Mouse (Mus musculus): ENCODE measurements around the gene Suclg2. TPM values are rescaled to one million over a fixed set of nuclear protein-coding genes. Genes with fewer than 3 reads are reported as not detected.
"Not testable (repeated sequence)": the region's sequence is repeated elsewhere in the genome, so short reads cannot be mapped to it uniquely, and the experiment has no call there.

Gene Suclg2
- polyA plus RNA-seq, 1 experiment from 2014 or later: 67.7 TPM

DNA sequence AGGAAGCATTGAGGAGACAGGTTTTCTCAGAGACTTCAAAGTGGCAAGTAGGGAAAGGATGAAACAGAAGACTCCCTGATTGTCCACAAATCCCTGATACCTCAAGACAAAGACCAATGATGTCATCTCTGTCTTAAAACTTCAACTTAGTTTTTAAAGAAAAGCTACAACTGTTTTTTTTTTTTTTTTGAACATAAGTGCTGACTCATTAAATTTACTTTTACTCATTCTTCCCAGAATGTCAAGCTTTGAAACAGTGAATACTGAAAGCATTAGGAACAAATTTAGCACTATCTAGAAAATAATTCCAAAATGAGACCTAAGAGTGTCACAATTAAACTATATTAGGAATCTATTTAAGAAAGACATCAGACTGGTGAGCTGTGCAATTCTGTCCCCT lies 98.8 kb downstream of the Suclg2 start:
- no peak overlapping the region for H3K27ac ChIP-seq (ENCODE audit: low read length)
- no peaks in the 10 kb centered on the region for H3K36me3 ChIP-seq (ENCODE audit: control insufficient read depth, insufficient read depth, low read length)
- no peak for ATAC-seq (ENCODE audit: low read depth)
- no peaks in the 10 kb centered on the region for H3K27me3 ChIP-seq (ENCODE audit: control insufficient read depth, insufficient read depth, low read depth, low read length)
- no peak overlapping the region for H3K9ac ChIP-seq (ENCODE audit: low read length)
- no peak overlapping the region for H3K4me2 ChIP-seq (ENCODE audit: low read depth, low read length)
- H3K9me3 ChIP-seq (ENCODE audit: control insufficient read depth, low read length): no peaks in the 10 kb centered on the region
- H3K4me3 ChIP-seq (ENCODE audit: low read length): no peak overlapping the region
- peaks cover 2% of the 10 kb centered on the region; the same call in 1 of the 2 replicates for H3K4me1 ChIP-seq (replicated peaks; ENCODE audit: control insufficient read depth, insufficient read depth, low read length)

DNA sequence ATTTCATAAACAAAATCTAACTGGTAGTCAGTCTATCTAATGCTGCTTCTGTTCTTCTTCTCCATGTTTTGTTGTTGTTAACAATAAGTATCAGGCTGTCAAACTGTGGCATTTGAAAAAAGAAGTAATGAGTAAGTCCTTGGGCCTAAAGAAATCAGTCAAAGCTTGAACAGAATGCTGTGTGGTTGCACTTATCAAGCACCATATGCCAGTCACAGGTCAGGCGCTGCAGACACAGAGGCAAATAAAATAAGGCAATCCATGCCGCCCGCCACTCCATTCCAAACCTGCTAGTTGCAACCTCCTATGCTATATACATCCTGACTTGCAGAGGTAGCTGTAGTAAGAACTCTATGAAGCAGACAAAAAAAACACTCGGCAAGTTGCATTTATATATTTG lies 100.2 kb downstream of the Suclg2 start:
- no peak overlapping the region for H3K4me2 ChIP-seq (ENCODE audit: low read depth, low read length)
- no peak for ATAC-seq (ENCODE audit: low read depth)

DNA sequence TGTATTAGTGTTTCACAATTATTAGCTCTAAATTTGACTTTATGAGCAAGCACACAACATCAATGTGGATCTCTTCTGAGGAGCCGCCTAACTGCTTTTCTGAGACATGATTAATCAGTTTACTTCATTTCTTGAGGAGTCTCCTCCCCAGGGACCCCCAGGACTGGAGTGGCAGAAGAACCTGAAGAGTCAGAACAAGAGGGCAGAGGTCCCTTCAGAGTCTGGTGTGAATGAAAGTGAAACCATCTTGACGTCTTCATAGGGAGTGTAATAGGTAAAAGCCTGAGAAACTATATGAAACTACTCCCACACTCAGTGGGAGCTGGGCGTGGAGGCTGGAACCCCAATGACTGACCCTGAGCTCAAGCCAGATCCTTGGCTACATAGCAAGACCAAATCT lies 105.4 kb downstream of the Suclg2 start:
- Histone ChIP-seq H3K27me3 (ENCODE audit: control insufficient read depth, insufficient read depth, low read depth, low read length) (no peaks in the 10 kb centered on the region), H3K4me3 (ENCODE audit: low read length) (no peak overlapping the region), H3K4me2 (ENCODE audit: low read depth, low read length) (no peak overlapping the region), H3K27ac (ENCODE audit: low read length) (no peak overlapping the region), H3K4me1 (replicated peaks; ENCODE audit: control insufficient read depth, insufficient read depth, low read length) (no peaks in the 10 kb centered on the region), H3K36me3 (ENCODE audit: control insufficient read depth, insufficient read depth, low read length) (no peaks in the 10 kb centered on the region), H3K9me3 (ENCODE audit: control insufficient read depth, low read length) (no peaks in the 10 kb centered on the region), H3K9ac (ENCODE audit: low read length) (no peak overlapping the region)
- no peak for ATAC-seq (ENCODE audit: low read depth)
- WGBS: 65% methylated on average over 3 of the region's 3 CpGs

More for the DNA sequence above, 100.2 kb downstream of the Suclg2 start:
- Histone ChIP-seq H3K27ac (ENCODE audit: low read length) (no peak overlapping the region), H3K4me3 (ENCODE audit: low read length) (no peak overlapping the region), H3K4me1 (replicated peaks; ENCODE audit: control insufficient read depth, insufficient read depth, low read length) (peaks cover 2% of the 10 kb centered on the region; the same call in 1 of the 2 replicates), H3K36me3 (ENCODE audit: control insufficient read depth, insufficient read depth, low read length) (no peaks in the 10 kb centered on the region), H3K9me3 (ENCODE audit: control insufficient read depth, low read length) (no peaks in the 10 kb centered on the region), H3K9ac (ENCODE audit: low read length) (no peak overlapping the region), H3K27me3 (ENCODE audit: control insufficient read depth, insufficient read depth, low read depth, low read length) (no peaks in the 10 kb centered on the region)
- 79% methylated on average over 4 of the region's 4 CpGs for WGBS

DNA sequence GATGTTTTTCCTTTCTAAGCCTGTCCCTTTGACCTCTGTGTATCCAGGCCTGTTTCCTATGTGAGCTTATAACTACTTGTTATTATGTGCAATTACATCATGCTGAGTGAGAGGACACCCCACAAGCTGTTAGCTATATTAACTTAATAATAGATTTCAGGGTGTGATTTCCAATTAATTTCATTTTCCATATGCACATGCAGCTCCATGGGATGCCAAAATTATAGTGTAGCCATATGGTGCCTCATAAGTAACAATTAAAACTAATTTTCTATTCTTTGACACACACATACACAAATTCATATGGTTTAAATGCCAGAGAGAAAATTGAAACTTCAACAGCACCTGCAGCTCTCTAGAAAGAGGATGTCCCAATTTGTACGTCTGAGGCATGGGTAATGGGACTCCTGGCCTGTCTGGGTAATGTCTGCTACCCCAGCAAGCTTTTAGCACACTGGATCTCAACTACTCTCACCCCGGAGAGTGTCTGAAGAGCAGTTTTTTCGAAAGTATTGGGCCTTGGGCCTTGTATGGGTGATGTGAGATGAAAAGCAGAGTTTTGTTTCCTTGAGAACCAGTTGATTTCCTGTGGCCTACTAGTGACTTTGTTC lies 106.1 kb downstream of the Suclg2 start:
- no peak overlapping the region for H3K4me3 ChIP-seq (ENCODE audit: low read length)
- no peaks in the 10 kb centered on the region for H3K27me3 ChIP-seq (ENCODE audit: control insufficient read depth, insufficient read depth, low read depth, low read length)
- no peak overlapping the region for H3K9ac ChIP-seq (ENCODE audit: low read length)
- H3K4me1 ChIP-seq (replicated peaks; ENCODE audit: control insufficient read depth, insufficient read depth, low read length): no peaks in the 10 kb centered on the region
- 82% methylated on average over 3 of the region's 3 CpGs for WGBS
- no peaks in the 10 kb centered on the region for H3K36me3 ChIP-seq (ENCODE audit: control insufficient read depth, insufficient read depth, low read length)
- no peak overlapping the region for H3K27ac ChIP-seq (ENCODE audit: low read length)
- no peaks in the 10 kb centered on the region for H3K9me3 ChIP-seq (ENCODE audit: control insufficient read depth, low read length)
- ATAC-seq (ENCODE audit: low read depth): no peak
- H3K4me2 ChIP-seq (ENCODE audit: low read depth, low read length): no peak overlapping the region

DNA sequence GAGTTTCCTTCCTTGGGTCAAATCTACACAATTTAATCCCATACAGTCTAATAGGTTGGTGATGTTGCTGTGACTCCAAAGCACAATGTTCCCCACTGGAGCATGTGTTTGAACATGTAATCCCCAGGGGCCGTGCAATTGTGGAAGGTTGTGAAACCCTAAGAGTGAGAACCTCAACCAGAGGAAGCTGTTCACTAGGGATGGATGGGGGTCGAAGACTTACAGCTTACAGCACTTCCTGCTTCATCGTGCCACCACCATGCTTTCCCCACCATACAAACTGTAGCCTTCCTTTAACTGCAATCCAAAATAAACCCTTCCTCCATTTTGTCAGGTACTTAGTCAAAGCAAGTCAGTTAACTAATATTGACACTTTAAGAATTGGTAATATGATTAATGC lies 107.5 kb downstream of the Suclg2 start:
- H3K27ac ChIP-seq (ENCODE audit: low read length): no peak overlapping the region
- no peak for ATAC-seq (ENCODE audit: low read depth)
- no peak overlapping the region for H3K9ac ChIP-seq (ENCODE audit: low read length)
- H3K27me3 ChIP-seq (ENCODE audit: control insufficient read depth, insufficient read depth, low read depth, low read length): no peaks in the 10 kb centered on the region
- H3K4me1 ChIP-seq (replicated peaks; ENCODE audit: control insufficient read depth, insufficient read depth, low read length): no peaks in the 10 kb centered on the region
- H3K4me2 ChIP-seq (ENCODE audit: low read depth, low read length): no peak overlapping the region
- no peaks in the 10 kb centered on the region for H3K36me3 ChIP-seq (ENCODE audit: control insufficient read depth, insufficient read depth, low read length)
- 76% methylated on average over 3 of the region's 3 CpGs for WGBS
- H3K4me3 ChIP-seq (ENCODE audit: low read length): no peak overlapping the region
- H3K9me3 ChIP-seq (ENCODE audit: control insufficient read depth, low read length): no peaks in the 10 kb centered on the region

DNA sequence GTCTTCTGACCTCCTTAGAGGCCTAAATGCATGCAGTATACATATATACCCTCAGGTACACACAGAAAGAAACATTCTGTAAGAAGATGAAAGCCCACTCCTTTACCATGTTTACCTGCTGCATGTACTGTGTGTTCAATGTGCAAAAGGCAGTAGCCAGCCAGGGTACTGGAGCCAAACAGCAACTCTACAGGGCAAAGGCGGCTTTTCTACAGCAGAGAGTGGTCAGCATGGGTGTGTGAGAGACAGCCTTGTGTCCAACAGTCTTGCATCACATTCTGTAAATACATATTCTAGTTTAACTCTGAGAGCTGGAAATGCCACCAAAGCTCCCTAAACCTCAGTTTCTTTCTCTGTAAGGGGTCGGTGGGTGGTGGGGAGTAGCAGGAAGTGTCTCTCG lies 110.5 kb downstream of the Suclg2 start:
- Histone ChIP-seq H3K9me3 (ENCODE audit: control insufficient read depth, low read length) (no peaks in the 10 kb centered on the region), H3K27me3 (ENCODE audit: control insufficient read depth, insufficient read depth, low read depth, low read length) (no peaks in the 10 kb centered on the region), H3K4me3 (ENCODE audit: low read length) (no peak overlapping the region), H3K4me1 (replicated peaks; ENCODE audit: control insufficient read depth, insufficient read depth, low read length) (no peaks in the 10 kb centered on the region), H3K27ac (ENCODE audit: low read length) (no peak overlapping the region), H3K4me2 (ENCODE audit: low read depth, low read length) (no peak overlapping the region), H3K9ac (ENCODE audit: low read length) (no peak overlapping the region), H3K36me3 (ENCODE audit: control insufficient read depth, insufficient read depth, low read length) (no peaks in the 10 kb centered on the region)
- whole genome bisulfite sequencing: 82% methylated on average over 3 of the region's 3 CpGs
- no peak for ATAC-seq (ENCODE audit: low read depth)

DNA sequence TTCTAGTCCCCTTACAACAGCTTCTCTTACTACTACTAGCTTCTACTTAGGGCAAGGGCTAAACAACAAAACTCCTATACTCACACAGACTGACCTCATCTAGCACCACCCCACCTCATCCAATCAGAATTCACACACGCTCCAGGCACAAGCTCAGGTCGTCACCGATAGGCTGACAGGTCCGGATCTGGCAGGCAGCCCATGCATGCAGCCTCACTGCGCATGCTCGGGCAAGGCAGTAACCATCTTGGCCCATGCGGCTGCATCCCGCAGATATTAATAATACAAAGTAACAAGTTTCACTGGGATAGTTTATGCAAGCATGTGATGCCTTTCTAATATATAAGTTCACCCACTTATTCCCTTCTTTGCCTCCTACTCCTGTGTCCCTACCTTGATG lies 117.9 kb downstream of the Suclg2 start:
- H3K9ac ChIP-seq (ENCODE audit: low read length); H3K36me3 ChIP-seq (ENCODE audit: control insufficient read depth, insufficient read depth, low read length); H3K4me2 ChIP-seq (ENCODE audit: low read depth, low read length); H3K4me1 ChIP-seq (replicated peaks; ENCODE audit: control insufficient read depth, insufficient read depth, low read length); H3K27ac ChIP-seq (ENCODE audit: low read length); H3K27me3 ChIP-seq (ENCODE audit: control insufficient read depth, insufficient read depth, low read depth, low read length); H3K4me3 ChIP-seq (ENCODE audit: low read length); H3K9me3 ChIP-seq (ENCODE audit: control insufficient read depth, low read length); ATAC-seq (ENCODE audit: low read depth): not testable (repeated sequence)
- 89% methylated on average over 8 of the region's 8 CpGs for WGBS

DNA sequence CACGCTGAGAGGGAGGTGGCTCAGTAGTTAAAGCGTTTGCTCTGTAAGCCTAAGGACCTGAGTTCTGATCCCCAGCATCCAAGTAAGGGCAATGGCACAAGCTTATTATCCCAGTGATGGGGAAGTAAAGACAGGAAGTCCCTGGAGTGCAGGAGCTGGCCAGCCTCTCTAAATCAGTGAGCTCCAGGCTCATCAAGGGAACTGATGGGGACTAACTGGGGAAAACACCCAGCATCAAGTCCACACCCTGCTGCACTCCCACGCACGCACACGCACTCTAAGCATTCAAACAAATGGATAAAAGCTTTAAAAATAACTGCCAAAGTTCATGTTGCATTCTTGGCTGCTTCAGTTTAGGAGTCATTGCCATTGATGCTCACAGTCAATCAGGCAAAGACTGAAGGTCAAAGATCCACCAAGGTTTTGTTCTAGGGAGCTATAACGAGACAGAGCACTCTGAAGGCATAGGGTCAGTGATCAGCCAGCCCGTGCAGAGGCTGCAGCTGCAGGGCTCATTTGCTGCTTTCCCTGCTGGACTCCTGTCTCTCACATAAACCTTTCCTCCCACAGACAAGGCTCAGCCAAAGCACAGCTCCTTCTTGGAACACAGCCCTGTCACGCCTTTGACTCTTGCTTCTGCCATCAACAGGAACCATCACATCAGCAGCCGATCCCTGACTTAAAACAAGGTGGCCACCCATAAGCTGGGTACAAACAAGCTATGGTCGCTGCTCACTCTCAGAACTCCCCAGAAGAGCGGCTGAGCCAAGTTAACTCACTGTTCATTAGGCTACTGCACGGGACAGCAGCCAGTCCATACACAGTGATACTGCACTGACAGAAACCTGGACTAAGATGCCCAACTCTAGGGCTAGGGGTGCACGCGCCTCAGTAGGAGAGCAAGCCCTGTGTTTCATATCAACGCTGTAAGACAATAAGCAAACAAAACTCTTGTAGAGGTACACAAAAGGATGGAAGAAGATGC lies 121.5 kb downstream of the Suclg2 start:
- Histone ChIP-seq H3K27me3 (ENCODE audit: control insufficient read depth, insufficient read depth, low read depth, low read length) (no peaks in the 10 kb centered on the region), H3K4me3 (ENCODE audit: low read length) (no peak overlapping the region), H3K4me2 (ENCODE audit: low read depth, low read length) (no peak overlapping the region), H3K4me1 (replicated peaks; ENCODE audit: control insufficient read depth, insufficient read depth, low read length) (peaks cover 2% of the 10 kb centered on the region; the same call in 1 of the 2 replicates), H3K9ac (ENCODE audit: low read length) (no peak overlapping the region), H3K9me3 (ENCODE audit: control insufficient read depth, low read length) (no peaks in the 10 kb centered on the region), H3K36me3 (ENCODE audit: control insufficient read depth, insufficient read depth, low read length) (no peaks in the 10 kb centered on the region), H3K27ac (ENCODE audit: low read length) (no peak overlapping the region)
- peak; percentile 84 for ATAC-seq (ENCODE audit: low read depth)
- WGBS: 50% methylated on average over 15 of the region's 15 CpGs

DNA sequence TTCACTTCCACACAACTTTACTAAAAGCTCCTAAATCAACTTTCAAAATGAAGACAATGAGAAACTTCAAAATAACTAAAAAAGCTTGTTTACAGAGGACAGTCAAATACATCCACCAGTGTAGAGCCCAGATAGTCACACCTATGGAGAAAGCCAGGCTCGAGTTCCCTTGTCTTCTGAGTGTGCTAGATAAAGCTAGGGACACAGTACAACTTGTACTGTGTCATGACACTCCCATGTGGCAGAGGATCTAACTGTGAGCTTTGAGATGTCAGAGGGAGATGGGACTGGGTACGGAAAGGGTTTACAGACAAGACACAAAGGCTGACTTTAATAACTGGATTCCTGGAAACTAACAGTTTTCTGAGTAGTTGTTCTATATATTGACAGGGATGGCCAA lies 122.7 kb downstream of the Suclg2 start:
- Histone ChIP-seq H3K36me3 (ENCODE audit: control insufficient read depth, insufficient read depth, low read length) (no peaks in the 10 kb centered on the region), H3K27ac (ENCODE audit: low read length) (no peak overlapping the region), H3K4me3 (ENCODE audit: low read length) (no peak overlapping the region), H3K4me2 (ENCODE audit: low read depth, low read length) (no peak overlapping the region), H3K9ac (ENCODE audit: low read length) (no peak overlapping the region), H3K27me3 (ENCODE audit: control insufficient read depth, insufficient read depth, low read depth, low read length) (no peaks in the 10 kb centered on the region), H3K9me3 (ENCODE audit: control insufficient read depth, low read length) (no peaks in the 10 kb centered on the region), H3K4me1 (replicated peaks; ENCODE audit: control insufficient read depth, insufficient read depth, low read length) (peaks cover 2% of the 10 kb centered on the region; the same call in 1 of the 2 replicates)
- no peak for ATAC-seq (ENCODE audit: low read depth)
- WGBS: 62% methylated on average over 2 of the region's 2 CpGs
